Mouse (Mus musculus) embryonic facial prominence, embryonic 11.5 days (tissue): ENCODE measurements at regions not wholly inside any gene's neighbourhood (a gene's known extent, or its start where the extent isn't known, plus 50 kb on each side); places are given as distances from the start of the nearest gene placed in this dataset.
"Not testable (repeated sequence)": the region's sequence is repeated elsewhere in the genome, so short reads cannot be mapped to it uniquely, and the experiment has no call there.

Experiments
- ATAC-seq: fragments of 200-750 bp; cut with Nextera tagmentation; replicated peaks from 2 replicates; pipeline ENCODE4 v1.8.0; 2017; ENCODE audit warnings: low read depth; ENCODE audit not compliant: insufficient number of reproducible peaks, low FRiP score, low TSS enrichment
- DNase-seq: peaks from one replicate; pipeline ENCODE4 v3.0.0-alpha.2; 2015; ENCODE audit warnings: low spot score
- H3K27ac ChIP-seq: fragments of 300-500 bp; sonication (generic); replicated peaks from 2 replicates; pipeline ENCODE4 v1.5.1; 2014; ENCODE audit warnings: mild to moderate bottlenecking, low read depth, low read length, control low read depth
- H3K27me3 ChIP-seq: fragments of 300-500 bp; sonication (generic); 2 replicates; pipeline ENCODE4 v1.6.1; 2014; ENCODE audit warnings: mild to moderate bottlenecking, low read length, moderate library complexity, mixed read lengths; ENCODE audit not compliant: control insufficient read depth, insufficient read depth
- H3K36me3 ChIP-seq: fragments of 300-500 bp; sonication (generic); replicated peaks from 2 replicates; pipeline ENCODE4 v1.6.1; 2014; ENCODE audit warnings: low read depth, mild to moderate bottlenecking, low read length, moderate library complexity, mixed read lengths; ENCODE audit not compliant: control insufficient read depth, insufficient read depth
- H3K4me1 ChIP-seq: fragments of 300-500 bp; sonication (generic); 2 replicates; pipeline ENCODE4 v1.6.1; 2014; ENCODE audit warnings: low read length, mixed read lengths; ENCODE audit not compliant: control insufficient read depth, insufficient read depth
- H3K4me2 ChIP-seq: fragments of 300-500 bp; sonication (generic); 2 replicates; pipeline ENCODE4 v1.6.1; 2014; ENCODE audit warnings: low read depth, mild to moderate bottlenecking, control low read depth, low read length, moderate library complexity
- H3K4me3 ChIP-seq: fragments of 300-500 bp; sonication (generic); 2 replicates; pipeline ENCODE4 v1.5.1; 2014; ENCODE audit warnings: low read depth, low read length, control low read depth
- H3K9ac ChIP-seq: fragments of 300-500 bp; sonication (generic); replicated peaks from 2 replicates; pipeline ENCODE4 v1.6.1; 2014; ENCODE audit warnings: mild to moderate bottlenecking, control low read depth, low read length
- H3K9me3 ChIP-seq: fragments of 300-500 bp; sonication (generic); replicated peaks from 2 replicates; pipeline ENCODE4 v1.6.1; 2016; ENCODE audit warnings: mild to moderate bottlenecking, low read length, inconsistent platforms, mixed read lengths; ENCODE audit not compliant: control insufficient read depth
- WGBS: fragments of 180-500 bp; shearing (Covaris S2); extraction: QIAGEN DNeasy Blood & Tissue Kit; methylation state at CpG from one replicate; pipeline ENCODE4 v1.1.7; 2014; 5-methylcytosine and 5-hydroxymethylcytosine counted together

GRCm38 (mm10) chr14:37571971-37572370 is 436.9 kb upstream of the Ghitm start:
- no peaks in the 10 kb centered on the region for H3K27me3 ChIP-seq
- H3K4me2 ChIP-seq = no peak overlapping the region
- no peaks in the 10 kb centered on the region for H3K9me3 ChIP-seq
- H3K27ac ChIP-seq = no peak overlapping the region
- H3K9ac ChIP-seq = no peak overlapping the region
- H3K4me1 ChIP-seq = no peaks in the 10 kb centered on the region
- WGBS = 80% methylated on average over 6 of the region's 6 CpGs
- no peak for ATAC-seq
- no peaks in the 10 kb centered on the region for H3K36me3 ChIP-seq
- DNase-seq = no peak
- no peak overlapping the region for H3K4me3 ChIP-seq

GRCm38 (mm10) chr14:37558258-37558657 is 423.2 kb upstream of the Ghitm start:
- H3K4me1 ChIP-seq = no peaks in the 10 kb centered on the region
- H3K4me2 ChIP-seq = no peak overlapping the region
- H3K36me3 ChIP-seq = no peaks in the 10 kb centered on the region
- DNase-seq = no peak
- H3K9me3 ChIP-seq = no peaks in the 10 kb centered on the region
- H3K9ac ChIP-seq = no peak overlapping the region
- WGBS = 88% methylated on average over 5 of the region's 5 CpGs
- no peaks in the 10 kb centered on the region for H3K27me3 ChIP-seq
- H3K27ac ChIP-seq = no peak overlapping the region
- H3K4me3 ChIP-seq = no peak overlapping the region
- no peak for ATAC-seq

GRCm38 (mm10) chr14:37523616-37524015 is 388.5 kb upstream of the Ghitm start:
- no peak for ATAC-seq
- Histone ChIP-seq H3K27ac (no peak overlapping the region), H3K27me3 (no peaks in the 10 kb centered on the region), H3K4me1 (no peaks in the 10 kb centered on the region), H3K9ac (no peak overlapping the region), H3K4me2 (no peak overlapping the region), H3K4me3 (no peak overlapping the region), H3K36me3 (no peaks in the 10 kb centered on the region), H3K9me3 (no peaks in the 10 kb centered on the region)
- DNase-seq = no peak

DNA sequence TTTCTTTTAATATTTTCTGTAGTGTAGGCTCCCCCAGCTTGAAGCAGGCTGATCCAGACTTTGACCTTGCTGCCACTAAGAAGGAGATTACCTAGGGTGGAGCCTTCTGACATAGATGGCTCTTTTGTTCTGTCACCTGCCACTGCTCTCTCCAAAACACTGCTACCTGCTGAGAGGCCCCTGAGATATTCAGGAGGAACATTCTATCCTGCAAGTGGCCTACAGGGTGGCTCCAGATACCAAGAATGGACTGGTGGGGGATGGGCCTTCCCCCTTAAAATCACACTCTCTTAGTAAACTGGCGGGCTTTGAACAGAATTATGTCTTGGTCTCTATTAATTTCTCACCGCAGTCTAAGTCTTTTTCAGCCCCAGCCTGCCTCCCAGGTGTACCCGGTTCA is 385.6 kb upstream of the Ghitm start:
- H3K4me3 ChIP-seq, H3K36me3 ChIP-seq, H3K4me1 ChIP-seq, DNase-seq, H3K4me2 ChIP-seq, H3K9ac ChIP-seq, H3K27ac ChIP-seq, H3K9me3 ChIP-seq, ATAC-seq, H3K27me3 ChIP-seq: not testable (repeated sequence)
- WGBS = 75% methylated on average over 3 of the region's 3 CpGs

DNA sequence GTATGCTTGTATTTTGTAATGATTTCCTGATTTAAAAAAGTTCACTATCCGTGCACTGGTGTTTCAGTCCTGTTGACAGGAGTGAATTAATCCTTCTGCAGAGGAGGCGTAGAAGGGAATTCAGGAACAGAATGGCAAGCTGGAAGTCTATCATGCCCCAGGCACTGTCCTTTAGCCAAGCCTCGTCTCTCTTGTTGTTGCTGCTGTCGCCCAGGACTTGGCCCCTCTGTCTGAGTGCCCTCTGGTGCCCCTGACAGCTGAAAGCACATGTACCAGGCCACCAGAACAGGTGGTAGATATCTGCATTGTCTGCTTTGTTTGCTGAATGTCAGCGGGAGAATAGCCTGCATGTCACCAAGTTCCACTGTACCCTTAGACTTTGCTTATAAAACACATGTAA is 370.2 kb upstream of the Ghitm start:
- Histone ChIP-seq H3K27me3 (no peaks in the 10 kb centered on the region), H3K4me3 (no peak overlapping the region), H3K9me3 (no peaks in the 10 kb centered on the region), H3K27ac (no peak overlapping the region), H3K36me3 (no peaks in the 10 kb centered on the region), H3K9ac (no peak overlapping the region), H3K4me1 (no peaks in the 10 kb centered on the region), H3K4me2 (no peak overlapping the region)
- WGBS = 63% methylated on average over 5 of the region's 5 CpGs
- no peak for ATAC-seq
- DNase-seq = no peak

DNA sequence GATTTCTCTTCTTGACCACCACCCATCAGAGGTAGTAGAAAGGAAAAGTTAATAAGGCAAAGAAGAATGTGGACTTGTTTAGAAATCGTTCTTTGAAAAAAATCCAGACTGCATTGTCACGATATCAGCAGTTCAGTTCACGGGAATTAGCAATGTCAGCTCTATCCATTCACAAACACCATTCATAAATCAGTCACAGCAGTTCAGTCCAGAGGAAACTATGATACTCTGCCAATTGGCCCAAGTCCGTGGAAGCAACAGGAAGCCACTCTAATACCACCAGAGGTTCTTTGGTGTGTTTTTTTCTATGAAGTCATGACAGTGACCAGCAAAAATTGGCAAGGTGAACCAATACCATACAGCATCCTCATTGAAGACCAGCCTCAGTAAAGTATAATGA is 355.6 kb upstream of the Ghitm start:
- H3K36me3 ChIP-seq = no peaks in the 10 kb centered on the region
- no peak overlapping the region for H3K4me3 ChIP-seq
- no peaks in the 10 kb centered on the region for H3K9me3 ChIP-seq
- no peaks in the 10 kb centered on the region for H3K27me3 ChIP-seq
- ATAC-seq (no peak), DNase-seq (no peak)
- H3K4me2 ChIP-seq = no peak overlapping the region
- no peak overlapping the region for H3K9ac ChIP-seq
- 86% methylated on average over 4 of the region's 4 CpGs for WGBS
- no peaks in the 10 kb centered on the region for H3K4me1 ChIP-seq
- H3K27ac ChIP-seq = no peak overlapping the region

DNA sequence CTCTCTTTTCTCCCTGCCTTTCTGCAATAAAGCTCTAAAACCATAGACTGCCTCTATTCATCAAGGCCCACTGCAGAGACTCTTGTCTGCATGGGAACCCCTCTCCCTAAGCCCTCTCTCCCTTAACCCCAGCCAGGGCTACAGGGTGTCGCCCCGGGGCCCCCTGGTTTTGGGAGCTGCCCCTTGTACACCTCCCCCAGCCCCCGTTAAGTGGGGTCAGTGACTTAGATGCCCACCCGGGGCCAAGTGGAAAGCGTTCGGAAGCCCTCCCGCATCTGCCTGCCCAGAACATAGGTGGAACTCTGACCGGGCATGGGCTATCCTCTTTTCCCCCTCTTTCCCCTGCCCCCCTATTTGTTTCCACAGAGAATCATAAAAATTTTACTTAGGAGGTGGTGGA is 350.2 kb upstream of the Ghitm start:
- H3K4me3 ChIP-seq = no peak overlapping the region
- H3K27me3 ChIP-seq = no peaks in the 10 kb centered on the region
- no peaks in the 10 kb centered on the region for H3K9me3 ChIP-seq
- H3K4me2 ChIP-seq = no peak overlapping the region
- DNase-seq = no peak
- H3K27ac ChIP-seq = no peak overlapping the region
- WGBS = 91% methylated on average over 8 of the region's 8 CpGs
- no peak for ATAC-seq
- H3K9ac ChIP-seq = no peak overlapping the region
- no peaks in the 10 kb centered on the region for H3K4me1 ChIP-seq
- H3K36me3 ChIP-seq = no peaks in the 10 kb centered on the region

DNA sequence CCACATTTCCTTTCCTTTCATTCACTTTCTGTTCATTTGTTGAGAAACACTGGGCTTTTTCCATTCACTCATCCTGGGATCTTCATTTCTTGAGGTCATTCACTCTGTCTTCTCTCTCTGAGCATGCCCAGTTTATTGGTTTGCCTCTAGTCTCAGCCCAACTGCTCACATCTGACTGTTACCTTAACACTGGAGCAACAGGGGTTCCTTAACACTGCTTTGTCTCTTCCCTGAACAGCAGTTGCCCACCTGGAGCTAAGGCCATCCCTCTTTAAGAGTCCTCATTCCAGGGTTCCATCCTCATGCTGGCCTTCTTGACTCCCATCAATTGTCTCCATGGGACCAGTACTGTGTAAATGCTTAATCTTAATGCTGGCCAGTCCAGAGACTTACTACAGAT is 342.5 kb upstream of the Ghitm start:
- no peak overlapping the region for H3K9ac ChIP-seq
- no peak overlapping the region for H3K4me2 ChIP-seq
- no peak overlapping the region for H3K27ac ChIP-seq
- no peak for DNase-seq
- no peak overlapping the region for H3K4me3 ChIP-seq
- H3K9me3 ChIP-seq = no peaks in the 10 kb centered on the region
- H3K4me1 ChIP-seq = no peaks in the 10 kb centered on the region
- H3K36me3 ChIP-seq = no peaks in the 10 kb centered on the region
- H3K27me3 ChIP-seq = no peaks in the 10 kb centered on the region
- ATAC-seq = no peak

DNA sequence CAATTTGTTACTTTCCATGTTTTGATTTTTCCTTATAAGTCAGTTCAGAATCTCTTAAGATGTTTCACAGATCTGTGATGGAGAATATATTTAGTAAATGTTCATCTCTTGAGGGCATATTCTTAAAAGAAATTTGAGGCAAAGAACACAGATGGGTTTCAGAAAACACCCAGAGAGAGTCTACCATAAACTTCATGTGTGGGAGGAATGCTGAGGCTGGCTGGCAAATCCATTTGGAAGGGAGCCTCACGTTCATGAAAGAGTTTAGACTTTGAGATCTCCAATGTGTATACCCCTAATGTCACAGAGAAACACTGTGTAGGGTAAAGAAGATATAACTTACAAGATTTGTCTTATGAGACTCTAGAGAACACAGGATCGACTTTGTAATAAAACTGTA is 333.6 kb upstream of the Ghitm start:
- Histone ChIP-seq H3K4me1 (no peaks in the 10 kb centered on the region), H3K36me3 (no peaks in the 10 kb centered on the region), H3K9me3 (no peaks in the 10 kb centered on the region), H3K4me2 (no peak overlapping the region), H3K27me3 (no peaks in the 10 kb centered on the region), H3K4me3 (no peak overlapping the region), H3K27ac (no peak overlapping the region), H3K9ac (no peak overlapping the region)
- ATAC-seq (no peak), DNase-seq (no peak)
- 73% methylated on average over 2 of the region's 2 CpGs for WGBS
